Mouse (Mus musculus): ENCODE results near the gene Madd. TPM values are rescaled to one million over a fixed set of nuclear protein-coding genes. Genes with fewer than 3 reads are reported as not detected.

Madd gene
- total and polyA plus RNA-seq, 2 experiments: 14.1 to 15.3 TPM

DNA sequence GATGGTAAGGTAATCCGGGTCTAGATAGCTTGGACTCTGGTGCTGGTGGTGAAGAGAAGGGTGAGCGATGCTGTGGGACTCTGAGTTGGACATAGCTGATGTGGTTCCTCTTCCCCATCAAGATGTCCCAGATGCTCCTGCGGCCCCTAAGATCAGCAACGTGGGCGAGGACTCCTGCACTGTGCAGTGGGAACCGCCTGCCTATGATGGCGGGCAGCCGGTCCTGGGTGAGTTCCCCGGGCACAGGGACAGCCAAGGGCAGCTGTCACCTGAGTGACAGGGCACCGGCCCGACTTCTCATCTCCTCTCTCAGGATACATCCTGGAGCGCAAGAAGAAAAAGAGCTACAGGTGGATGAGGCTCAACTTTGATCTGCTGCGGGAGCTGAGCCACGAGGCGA, 52.4 kb downstream of the Madd start:
- H3K27me3 ChIP-seq (ENCODE audit: control insufficient read depth, insufficient read depth, low read length): no peaks in the 10 kb centered on the region
- TF ChIP-seq POLR2A (IDR thresholded peaks at IDR 0.05; ENCODE audit: extremely low read depth, insufficient read depth, low read length) (no peak), CTCF (IDR thresholded peaks at IDR 0.05; ENCODE audit: low read depth, low read length) (no peak)
- H3K27ac ChIP-seq (replicated peaks; ENCODE audit: insufficient read depth, low read depth, low read length): no peak overlapping the region
- H3K4me1 ChIP-seq (ENCODE audit: control insufficient read depth, insufficient read depth, low read length): no peaks in the 10 kb centered on the region
- no peak overlapping the region for H3K9ac ChIP-seq (ENCODE audit: low read depth, low read length)
- H3K79me2 ChIP-seq (ENCODE audit: control insufficient read depth, insufficient read depth, low read length): no peaks in the 10 kb centered on the region
- DNase-seq (ENCODE audit: extremely low read depth, low read depth, low spot score): no peak
- 95% methylated on average over 15 of the region's 15 CpGs for WGBS
- H3K36me3 ChIP-seq (ENCODE audit: control insufficient read depth, insufficient read depth, low read length): no peaks in the 10 kb centered on the region
- H3K4me3 ChIP-seq (ENCODE audit: insufficient read depth, low read depth, low read length): no peak overlapping the region

DNA sequence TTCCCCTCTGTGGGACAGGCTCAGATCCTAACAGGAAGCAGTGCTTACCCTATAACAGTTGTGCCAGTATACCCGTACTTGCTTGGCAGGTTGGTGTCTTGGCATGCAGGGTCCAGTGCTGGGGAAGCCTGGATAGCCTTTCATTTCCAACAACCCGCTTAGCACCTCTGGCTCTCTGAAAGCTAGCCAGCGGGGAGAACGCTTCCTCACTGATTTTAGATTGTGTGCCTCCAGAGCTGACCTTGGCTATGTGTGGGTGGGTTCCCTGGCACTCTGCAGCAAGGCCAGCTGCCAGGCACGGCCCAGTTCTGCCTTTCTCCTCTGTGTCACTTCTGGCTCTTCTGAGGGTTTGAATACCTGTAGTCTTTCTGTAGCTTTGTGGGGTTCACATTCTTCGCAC, 53.5 kb downstream of the Madd start:
- Histone ChIP-seq H3K36me3 (ENCODE audit: control insufficient read depth, insufficient read depth, low read length) (no peaks in the 10 kb centered on the region), H3K79me2 (ENCODE audit: control insufficient read depth, insufficient read depth, low read length) (no peaks in the 10 kb centered on the region), H3K27me3 (ENCODE audit: control insufficient read depth, insufficient read depth, low read length) (no peaks in the 10 kb centered on the region), H3K27ac (replicated peaks; ENCODE audit: insufficient read depth, low read depth, low read length) (no peak overlapping the region), H3K9ac (ENCODE audit: low read depth, low read length) (no peak overlapping the region), H3K4me1 (ENCODE audit: control insufficient read depth, insufficient read depth, low read length) (no peaks in the 10 kb centered on the region), H3K4me3 (ENCODE audit: insufficient read depth, low read depth, low read length) (no peak overlapping the region)
- 44% methylated on average over 6 of the region's 6 CpGs for WGBS
- TF ChIP-seq POLR2A (IDR thresholded peaks at IDR 0.05; ENCODE audit: extremely low read depth, insufficient read depth, low read length) (no peak), CTCF (IDR thresholded peaks at IDR 0.05; ENCODE audit: low read depth, low read length) (no peak)
- no peak for DNase-seq (ENCODE audit: extremely low read depth, low read depth, low spot score)

DNA sequence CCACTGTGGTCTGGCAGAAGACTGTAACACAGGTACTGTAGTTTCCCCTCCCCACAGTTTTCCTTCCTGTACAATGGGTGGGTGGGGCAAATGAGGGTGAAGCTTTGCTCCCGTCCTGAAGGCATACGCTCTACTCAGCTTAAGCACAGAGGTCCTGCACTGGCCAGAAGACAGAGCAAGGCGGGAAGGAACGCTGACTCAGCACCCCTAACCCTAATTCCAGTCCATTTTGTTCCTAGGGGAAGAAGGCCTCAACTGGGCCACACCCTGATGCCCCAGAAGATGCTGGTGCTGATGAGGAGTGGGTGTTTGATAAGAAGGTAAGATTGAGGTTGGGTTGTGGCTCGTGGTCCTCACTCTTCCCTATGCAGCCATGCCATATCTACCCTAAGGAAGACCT, 54.9 kb downstream of the Madd start:
- Histone ChIP-seq H3K79me2 (ENCODE audit: control insufficient read depth, insufficient read depth, low read length) (no peaks in the 10 kb centered on the region), H3K9ac (ENCODE audit: low read depth, low read length) (no peak overlapping the region), H3K36me3 (ENCODE audit: control insufficient read depth, insufficient read depth, low read length) (no peaks in the 10 kb centered on the region), H3K27me3 (ENCODE audit: control insufficient read depth, insufficient read depth, low read length) (no peaks in the 10 kb centered on the region), H3K4me3 (ENCODE audit: insufficient read depth, low read depth, low read length) (no peak overlapping the region), H3K27ac (replicated peaks; ENCODE audit: insufficient read depth, low read depth, low read length) (no peak overlapping the region), H3K4me1 (ENCODE audit: control insufficient read depth, insufficient read depth, low read length) (no peaks in the 10 kb centered on the region)
- DNase-seq (ENCODE audit: extremely low read depth, low read depth, low spot score): no peak
- WGBS: 86% methylated on average over 5 of the region's 5 CpGs
- no peak for TF ChIP-seq POLR2A (IDR thresholded peaks at IDR 0.05; ENCODE audit: extremely low read depth, insufficient read depth, low read length)
- TF ChIP-seq CTCF (IDR thresholded peaks at IDR 0.05; ENCODE audit: low read depth, low read length): no peak

DNA sequence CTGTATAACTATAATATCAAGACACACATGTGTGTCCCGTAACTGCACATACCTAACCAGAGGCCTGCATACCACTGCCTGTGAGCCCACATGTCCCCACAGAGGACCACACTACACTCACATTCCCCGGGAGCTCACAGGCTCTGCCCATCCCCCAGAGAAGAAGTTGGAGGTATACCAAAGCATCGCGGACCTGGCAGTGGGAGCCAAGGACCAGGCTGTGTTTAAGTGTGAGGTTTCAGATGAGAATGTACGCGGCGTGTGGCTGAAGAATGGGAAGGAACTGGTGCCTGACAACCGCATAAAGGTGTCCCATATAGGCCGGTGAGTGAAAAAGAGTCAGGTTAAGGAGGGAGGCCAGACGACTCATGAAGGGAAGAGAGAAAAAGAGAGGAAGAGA, 58.5 kb downstream of the Madd start:
- H3K4me3 ChIP-seq (ENCODE audit: insufficient read depth, low read depth, low read length): no peak overlapping the region
- H3K27me3 ChIP-seq (ENCODE audit: control insufficient read depth, insufficient read depth, low read length): no peaks in the 10 kb centered on the region
- no peak for DNase-seq (ENCODE audit: extremely low read depth, low read depth, low spot score)
- TF ChIP-seq CTCF (IDR thresholded peaks at IDR 0.05; ENCODE audit: low read depth, low read length): no peak
- no peak for TF ChIP-seq POLR2A (IDR thresholded peaks at IDR 0.05; ENCODE audit: extremely low read depth, insufficient read depth, low read length)
- WGBS: 85% methylated on average over 10 of the region's 10 CpGs
- no peaks in the 10 kb centered on the region for H3K79me2 ChIP-seq (ENCODE audit: control insufficient read depth, insufficient read depth, low read length)
- H3K36me3 ChIP-seq (ENCODE audit: control insufficient read depth, insufficient read depth, low read length): no peaks in the 10 kb centered on the region
- no peaks in the 10 kb centered on the region for H3K4me1 ChIP-seq (ENCODE audit: control insufficient read depth, insufficient read depth, low read length)
- H3K9ac ChIP-seq (ENCODE audit: low read depth, low read length): no peak overlapping the region
- no peak overlapping the region for H3K27ac ChIP-seq (replicated peaks; ENCODE audit: insufficient read depth, low read depth, low read length)

DNA sequence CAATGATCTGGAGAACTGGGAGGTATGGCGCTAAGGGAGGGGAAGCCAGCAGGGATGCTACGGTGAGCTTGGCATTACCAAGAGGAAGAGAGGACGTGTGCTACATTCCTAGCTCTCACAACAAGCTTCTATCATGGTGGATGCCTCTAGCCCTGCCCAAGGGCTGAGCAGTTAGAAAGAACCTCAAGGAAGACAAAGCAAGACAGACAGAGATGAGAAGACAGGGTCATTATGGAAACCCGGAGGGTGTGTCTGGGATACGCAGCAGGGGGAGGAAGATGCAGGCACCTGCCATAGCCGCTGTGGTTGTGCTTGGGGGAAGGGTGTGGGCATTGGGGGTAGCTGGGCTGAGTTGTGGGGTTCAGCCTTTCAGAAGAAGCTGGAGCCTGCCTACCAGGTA, 60.1 kb downstream of the Madd start:
- Histone ChIP-seq H3K27ac (replicated peaks; ENCODE audit: insufficient read depth, low read depth, low read length) (no peak overlapping the region), H3K27me3 (ENCODE audit: control insufficient read depth, insufficient read depth, low read length) (no peaks in the 10 kb centered on the region), H3K4me1 (ENCODE audit: control insufficient read depth, insufficient read depth, low read length) (no peaks in the 10 kb centered on the region; the same call in 1 of the 2 replicates), H3K79me2 (ENCODE audit: control insufficient read depth, insufficient read depth, low read length) (no peaks in the 10 kb centered on the region), H3K4me3 (ENCODE audit: insufficient read depth, low read depth, low read length) (no peak overlapping the region), H3K36me3 (ENCODE audit: control insufficient read depth, insufficient read depth, low read length) (no peaks in the 10 kb centered on the region), H3K9ac (ENCODE audit: low read depth, low read length) (no peak overlapping the region)
- 92% methylated on average over 6 of the region's 6 CpGs for WGBS
- DNase-seq (ENCODE audit: extremely low read depth, low read depth, low spot score): no peak
- no peak for TF ChIP-seq CTCF (IDR thresholded peaks at IDR 0.05; ENCODE audit: low read depth, low read length)
- no peak for TF ChIP-seq POLR2A (IDR thresholded peaks at IDR 0.05; ENCODE audit: extremely low read depth, insufficient read depth, low read length)

DNA sequence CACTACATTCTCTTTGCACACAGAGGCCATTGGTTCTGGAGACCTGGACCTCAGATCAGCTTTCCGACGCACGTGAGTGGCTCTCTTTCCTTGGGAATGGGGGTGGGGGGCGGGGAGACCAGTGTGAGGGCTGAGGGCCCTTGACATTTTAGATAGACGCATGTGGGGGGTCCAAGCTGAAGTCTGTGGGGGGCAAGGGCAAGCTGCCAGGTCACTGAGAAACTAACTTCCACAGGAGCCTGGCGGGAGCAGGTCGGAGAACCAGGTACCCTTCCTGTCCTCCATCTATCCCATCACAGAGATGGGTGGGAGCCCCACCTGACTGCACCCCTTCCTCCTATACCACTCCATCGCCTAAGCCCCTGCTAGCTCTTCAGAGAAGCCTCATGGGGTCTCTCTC, 62.1 kb downstream of the Madd start:
- Histone ChIP-seq H3K36me3 (ENCODE audit: control insufficient read depth, insufficient read depth, low read length) (no peaks in the 10 kb centered on the region), H3K9ac (ENCODE audit: low read depth, low read length) (no peak overlapping the region), H3K27ac (replicated peaks; ENCODE audit: insufficient read depth, low read depth, low read length) (no peak overlapping the region), H3K4me1 (ENCODE audit: control insufficient read depth, insufficient read depth, low read length) (no peaks in the 10 kb centered on the region; the same call in 1 of the 2 replicates), H3K79me2 (ENCODE audit: control insufficient read depth, insufficient read depth, low read length) (no peaks in the 10 kb centered on the region), H3K4me3 (ENCODE audit: insufficient read depth, low read depth, low read length) (no peak overlapping the region), H3K27me3 (ENCODE audit: control insufficient read depth, insufficient read depth, low read length) (no peaks in the 10 kb centered on the region)
- DNase-seq (ENCODE audit: extremely low read depth, low read depth, low spot score): no peak
- TF ChIP-seq CTCF (IDR thresholded peaks at IDR 0.05; ENCODE audit: low read depth, low read length): no peak
- no peak for TF ChIP-seq POLR2A (IDR thresholded peaks at IDR 0.05; ENCODE audit: extremely low read depth, insufficient read depth, low read length)
- 76% methylated on average over 8 of the region's 8 CpGs for WGBS
